Mouse (Mus musculus): Measurements from ENCODE around the gene Cbx5.
"Not testable (repeated sequence)": the region's sequence is repeated elsewhere in the genome, so short reads cannot be mapped to it uniquely, and the experiment has no call there.

The Cbx5 gene

GRCm38 (mm10) chr15:103251595-103251994 is 12.0 kb upstream of the Cbx5 start:
- no peak for DNase-seq (ENCODE audit: low read depth, low spot score)

DNA sequence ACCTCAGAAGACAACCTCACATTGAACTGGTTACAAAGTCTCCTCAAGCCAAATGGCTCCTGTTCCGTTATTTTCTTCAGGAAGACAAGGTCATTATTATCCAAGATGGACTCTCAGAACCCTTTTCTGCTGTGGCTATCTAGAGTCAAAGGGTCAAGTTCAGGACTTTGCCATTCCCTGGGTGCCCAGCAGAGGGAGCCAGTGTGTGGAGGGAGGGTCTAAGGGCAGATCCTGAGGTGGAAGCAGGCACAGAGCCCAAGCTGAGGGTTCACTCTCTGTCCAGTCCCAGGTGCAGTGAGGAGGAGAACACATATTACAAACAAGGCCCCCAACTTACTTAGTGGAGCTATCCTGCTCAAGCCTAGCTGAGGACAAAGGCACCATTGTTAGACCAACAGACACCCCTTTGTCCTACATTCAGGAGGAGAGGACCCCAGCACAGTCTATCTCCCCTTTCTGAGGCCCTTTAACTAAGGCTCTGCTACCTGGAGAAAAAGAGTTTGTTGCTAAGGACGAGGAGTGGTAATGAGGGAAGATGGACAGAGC is 10.7 kb upstream of the Cbx5 start:
- peak; percentile 86 for DNase-seq (ENCODE audit: low read depth, low spot score)

DNA sequence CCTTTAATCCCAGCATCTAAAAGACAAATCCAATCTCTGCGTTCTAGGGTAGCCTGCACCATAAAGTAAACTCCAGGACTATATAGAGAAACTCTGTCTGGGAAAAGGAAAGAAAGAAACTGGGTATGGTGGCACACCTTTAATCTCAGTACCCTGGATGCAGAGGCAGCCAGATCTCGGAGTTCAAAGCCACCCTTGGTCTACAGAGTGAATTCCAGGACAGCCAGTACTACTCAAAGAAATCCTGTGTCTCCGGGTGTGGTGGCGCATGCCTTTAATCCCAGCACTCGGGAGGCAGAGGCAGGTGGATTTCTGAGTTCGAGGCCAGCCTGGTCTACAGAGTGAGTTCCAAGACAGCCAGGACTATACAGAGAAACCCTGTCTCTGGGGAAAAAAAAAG is 9.9 kb upstream of the Cbx5 start:
- DNase-seq (ENCODE audit: low read depth, low spot score), result not testable (repeated sequence)

GRCm38 (mm10) chr15:103248401-103249313 is 9.0 kb upstream of the Cbx5 start:
- DNase-seq (ENCODE audit: low read depth, low spot score), result peak; percentile 63

GRCm38 (mm10) chr15:103247782-103248400 is 8.3 kb upstream of the Cbx5 start:
- no peak for DNase-seq (ENCODE audit: low read depth, low spot score)

- DNase-seq (ENCODE audit: low read depth, low spot score), result no peak
These were observed 7.6 kb upstream of the Cbx5 start for GRCm38 (mm10) chr15:103247078-103247781.

- no peak for DNase-seq (ENCODE audit: low read depth, low spot score)
These were observed 6.0 kb upstream of the Cbx5 start for GRCm38 (mm10) chr15:103245616-103246015.

DNA sequence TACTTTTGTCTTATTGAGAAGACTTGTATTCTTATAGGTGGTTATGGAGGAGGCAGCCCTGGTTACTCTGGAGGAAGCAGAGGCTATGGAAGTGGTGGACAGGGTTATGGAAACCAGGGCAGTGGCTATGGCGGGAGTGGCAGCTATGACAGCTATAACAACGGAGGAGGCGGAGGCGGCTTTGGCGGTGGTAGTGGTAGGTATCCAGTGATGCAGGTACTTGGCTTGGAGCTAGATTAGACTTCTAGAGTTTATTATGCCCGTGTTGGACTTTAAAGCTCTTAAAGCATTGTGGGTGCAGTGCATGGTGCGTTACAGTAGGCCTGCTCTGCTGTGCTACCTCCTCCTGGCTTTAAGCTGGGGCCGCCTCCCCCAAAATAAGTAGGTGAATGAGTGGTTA is 3.3 kb upstream of the Cbx5 start:
- no peak for DNase-seq (ENCODE audit: low read depth, low spot score)

DNA sequence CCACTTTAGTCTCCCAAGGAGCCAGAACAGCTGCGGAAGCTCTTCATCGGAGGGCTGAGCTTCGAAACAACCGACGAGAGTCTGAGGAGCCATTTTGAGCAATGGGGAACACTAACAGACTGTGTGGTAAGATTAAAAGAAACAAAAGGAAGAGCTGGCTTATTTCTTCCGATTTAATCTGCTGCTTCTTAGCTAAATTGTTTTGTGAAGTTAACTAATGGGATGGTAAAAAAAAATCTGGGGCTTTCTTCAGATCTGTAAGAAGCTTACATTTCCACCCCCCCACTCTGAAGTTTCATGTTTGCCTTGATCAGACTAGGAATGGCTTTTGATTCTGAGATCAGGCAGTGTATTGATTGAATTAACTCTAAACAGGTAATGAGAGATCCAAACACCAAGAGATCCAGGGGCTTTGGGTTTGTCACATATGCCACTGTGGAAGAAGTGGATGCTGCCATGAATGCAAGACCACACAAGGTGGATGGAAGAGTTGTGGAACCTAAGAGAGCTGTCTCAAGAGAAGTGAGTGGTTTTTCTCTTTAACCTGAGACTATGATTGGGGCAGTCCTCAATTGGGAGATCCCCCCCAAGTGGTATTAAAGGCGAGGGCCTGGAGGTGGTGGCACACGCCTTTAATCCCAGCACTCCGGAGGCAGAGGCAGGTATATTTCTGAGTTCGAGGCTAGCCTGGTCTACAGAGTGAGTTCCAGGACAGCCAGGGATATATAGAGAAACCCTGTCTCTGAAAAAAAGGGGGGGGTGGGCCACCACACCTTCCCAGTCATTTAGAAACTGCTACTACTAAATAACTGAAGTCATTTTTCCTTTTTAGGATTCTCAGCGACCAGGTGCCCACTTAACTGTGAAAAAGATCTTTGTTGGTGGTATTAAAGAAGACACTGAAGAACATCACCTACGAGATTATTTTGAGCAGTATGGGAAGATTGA is 1.7 kb upstream of the Cbx5 start:
- DNase-seq (ENCODE audit: low read depth, low spot score), result not testable (repeated sequence)

GRCm38 (mm10) chr15:103240160-103241028 is 778 bp upstream of the Cbx5 start, which contains the start of gene Hnrnpa1:
Gene Hnrnpa1, plus strand, starts transcription at chr15:103240432.
- DNase-seq (ENCODE audit: low read depth, low spot score), result peak; percentile 100

DNA sequence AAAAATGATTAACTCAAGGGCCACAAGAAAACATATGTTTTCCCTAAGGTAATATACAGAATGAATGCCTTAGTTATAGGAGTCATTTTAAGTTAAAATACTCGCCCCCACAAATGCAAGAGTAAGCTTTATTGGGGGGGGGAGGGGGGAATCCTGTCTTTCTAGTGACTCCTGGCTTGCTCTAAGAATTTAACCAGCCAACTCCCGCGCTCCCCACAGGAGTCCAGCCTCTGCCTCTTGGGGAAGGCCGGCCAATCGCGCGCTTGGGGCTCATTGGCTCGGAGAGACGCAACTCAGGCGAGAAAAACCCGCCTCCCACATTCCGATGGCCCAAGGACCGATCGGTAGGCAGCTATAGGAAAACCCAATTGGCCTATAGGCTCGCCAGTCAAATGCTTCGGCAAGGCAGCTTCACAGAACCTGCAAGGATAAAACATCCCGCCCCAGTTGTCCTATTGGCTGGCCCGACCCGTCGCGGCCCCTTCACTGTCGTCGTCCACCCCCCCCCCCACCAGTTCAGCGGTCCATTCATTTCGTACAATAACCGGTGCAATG is 409 bp downstream of the Cbx5 start:
- DNase-seq (ENCODE audit: low read depth, low spot score), result peak; percentile 100

DNA sequence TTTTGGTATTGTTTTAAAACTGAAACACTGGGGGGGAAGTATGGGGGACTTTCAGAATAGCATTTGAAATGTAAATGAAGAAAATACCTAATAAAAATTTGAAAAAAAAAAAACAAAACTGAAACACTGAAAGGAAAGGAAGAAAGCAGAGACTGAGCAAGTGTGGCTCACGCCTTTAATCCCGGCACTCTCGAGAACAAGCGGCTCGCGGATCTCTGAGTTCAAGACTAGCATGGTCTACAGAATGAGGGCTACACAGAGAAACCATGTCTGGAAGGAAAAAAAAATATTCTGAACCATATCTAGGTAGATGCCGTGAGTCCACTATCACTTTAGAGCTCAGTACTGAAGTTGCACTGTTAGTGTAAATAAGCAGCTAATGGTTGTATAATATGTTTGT is 2.3 kb downstream of the Cbx5 start:
- no peak for DNase-seq (ENCODE audit: low read depth, low spot score)

DNA sequence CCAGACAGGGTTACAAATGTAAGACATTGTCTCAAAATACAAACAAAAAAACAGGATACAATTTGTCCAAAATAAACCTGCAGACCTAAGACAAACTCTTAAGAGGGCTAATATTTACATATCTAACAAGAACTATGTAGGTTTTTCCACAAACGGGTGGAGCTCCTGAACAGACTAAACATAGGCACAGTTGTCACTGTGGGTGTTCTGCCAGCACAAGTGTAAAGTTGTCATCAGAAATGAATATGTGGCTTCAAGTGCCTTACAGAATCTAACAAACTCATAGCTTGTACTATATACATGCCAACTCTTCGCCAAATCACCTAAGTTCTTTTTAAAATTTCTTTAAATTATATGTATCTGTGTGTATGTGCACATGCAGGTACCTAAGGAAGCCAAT is 6.5 kb downstream of the Cbx5 start:
- no peak for DNase-seq (ENCODE audit: low read depth, low spot score)

DNA sequence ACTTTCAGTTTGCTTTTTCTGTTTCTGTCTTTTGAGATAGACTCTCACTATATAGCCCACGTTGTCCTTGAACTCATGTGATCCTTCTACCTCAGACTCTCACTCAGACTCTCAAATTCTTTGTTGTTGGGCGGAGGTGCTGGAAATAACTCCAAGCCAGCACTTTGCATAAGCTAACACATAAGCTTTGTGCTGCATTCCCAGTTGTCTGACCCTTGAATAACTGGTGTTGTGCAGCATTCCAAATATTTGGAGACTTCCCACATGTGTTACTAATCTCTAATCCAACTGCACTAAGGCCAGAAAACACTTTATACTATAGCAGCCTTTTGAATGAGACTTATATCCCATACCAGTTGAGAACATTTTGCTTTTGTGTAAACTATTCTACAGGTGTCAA is 10.7 kb downstream of the Cbx5 start:
- peak; percentile 78 for DNase-seq (ENCODE audit: low read depth, low spot score)

DNA sequence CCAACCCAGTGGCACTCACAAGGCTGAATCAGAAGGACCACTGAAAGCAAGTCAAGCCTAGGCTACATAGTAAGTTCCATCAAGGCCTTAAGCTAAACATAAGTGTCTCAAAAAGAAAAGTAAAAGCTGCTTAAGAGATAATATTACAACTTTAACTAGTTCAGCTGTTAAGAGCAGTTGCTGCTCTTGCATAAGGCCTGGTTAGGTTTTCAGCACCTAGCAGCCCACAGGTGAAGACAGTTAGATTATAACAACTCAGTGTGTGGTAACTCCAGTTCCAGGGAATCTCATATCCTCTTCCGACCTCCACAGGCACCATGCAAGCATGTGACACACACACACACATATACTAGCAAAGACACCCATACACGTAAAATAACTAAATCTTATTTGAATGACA is 12.0 kb downstream of the Cbx5 start:
- no peak for DNase-seq (ENCODE audit: low read depth, low spot score)

DNA sequence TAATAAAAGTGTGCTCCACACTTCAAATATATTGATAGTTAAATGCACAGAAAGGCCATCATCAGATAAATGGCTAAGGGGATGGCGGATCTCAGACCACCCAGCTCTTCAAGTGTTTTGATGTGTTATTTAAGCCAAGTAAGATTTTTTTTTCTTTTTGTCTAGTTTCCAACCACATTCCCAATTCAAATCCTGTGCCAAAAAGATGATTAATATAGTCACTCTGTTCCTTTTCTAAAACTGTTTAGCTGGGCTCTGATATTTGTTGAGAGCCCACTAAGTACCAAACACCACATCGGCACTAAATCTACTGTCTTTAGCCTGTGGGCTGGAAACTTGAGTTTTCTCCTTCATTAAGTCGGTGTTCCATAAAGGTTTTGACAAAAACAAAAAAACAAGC is 12.6 kb downstream of the Cbx5 start:
- DNase-seq (ENCODE audit: low read depth, low spot score), result no peak

DNA sequence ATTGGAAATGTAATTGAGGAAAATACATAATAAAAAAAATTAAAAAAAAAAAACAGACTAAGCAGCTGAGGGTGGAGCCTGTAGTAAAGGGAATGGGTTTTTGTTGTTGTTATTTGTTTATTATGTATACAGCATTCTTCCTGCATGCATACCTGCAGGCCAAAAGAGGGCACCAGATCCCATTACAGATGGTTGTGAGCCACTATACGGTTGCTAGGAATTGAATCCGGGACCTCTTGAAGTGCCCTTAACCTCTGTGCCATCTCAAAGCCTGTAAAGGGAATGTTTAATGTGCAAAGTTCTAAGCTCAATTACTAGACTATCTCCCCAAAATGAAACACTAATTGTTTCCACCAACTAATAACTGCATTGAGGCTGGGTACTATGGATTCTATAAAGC is 15.5 kb downstream of the Cbx5 start:
- peak; percentile 80 for DNase-seq (ENCODE audit: low read depth, low spot score)

GRCm38 (mm10) chr15:103221386-103221785 is 18.2 kb downstream of the Cbx5 start:
- DNase-seq (ENCODE audit: low read depth, low spot score), result no peak

DNA sequence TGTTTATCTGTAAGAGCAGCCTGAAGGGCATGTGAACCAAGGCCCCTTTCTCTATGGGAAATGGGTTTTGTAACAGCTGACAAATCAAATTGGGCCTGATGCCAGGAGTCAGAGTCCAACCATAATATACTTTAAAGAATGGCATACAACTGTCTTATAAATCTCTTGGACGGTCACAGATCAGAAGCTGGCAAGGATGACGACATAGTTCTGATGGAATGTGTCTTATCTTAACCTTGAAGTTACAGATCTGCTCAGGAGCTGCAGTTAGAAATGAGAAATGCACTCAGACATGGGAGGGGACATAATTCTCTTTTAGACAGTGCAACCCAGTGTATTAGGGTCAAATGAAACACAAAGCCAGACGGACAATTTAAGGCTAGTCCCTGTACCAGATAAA is 18.8 kb downstream of the Cbx5 start:
- no peak for DNase-seq (ENCODE audit: low read depth, low spot score)

DNA sequence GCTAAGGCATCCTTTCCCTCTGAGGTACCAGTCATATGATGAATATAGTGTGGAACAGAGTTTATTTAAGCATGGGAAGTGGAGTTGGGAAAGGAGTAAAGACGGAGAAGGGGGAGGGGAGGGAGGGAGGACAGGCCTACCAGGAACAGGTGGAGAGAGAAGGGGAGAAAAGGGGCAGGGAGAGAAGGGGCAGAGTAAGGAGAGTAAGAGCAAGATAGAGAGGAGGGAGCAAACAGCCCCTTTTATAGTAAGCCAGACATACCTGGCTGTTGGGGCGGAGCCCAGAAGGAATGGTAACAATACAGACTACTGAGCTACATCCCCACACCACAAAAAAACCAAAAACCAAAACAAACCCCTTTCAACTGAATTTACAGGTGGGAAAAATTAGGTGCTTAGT is 23.6 kb downstream of the Cbx5 start:
- DNase-seq (ENCODE audit: low read depth, low spot score), result peak; percentile 56
